Mouse (Mus musculus): ENCODE measurements around the gene Wdr70.

GRCm38 (mm10) chr15:8006056-8006455, 93.0 kb downstream of the Wdr70 start:
- TF ChIP-seq GATA1 (IDR thresholded peaks at IDR 0.05; ENCODE audit: low read length) (no peak), TAL1 (IDR thresholded peaks at IDR 0.05; ENCODE audit: low read length) (no peak)

All from erythroblast, embryonic 14.5 days (primary cell).